Mouse (Mus musculus) embryonic facial prominence, embryonic 10.5 days (tissue): ENCODE measurements around the gene Tln1. TPM values are rescaled to one million over a fixed set of nuclear protein-coding genes. Genes with fewer than 3 reads are reported as not detected.
A peak's percentile ranks its signal among the peaks of the same experiment; 100 is the strongest.

ENCODE experiments used
- DNase-seq: peaks from one replicate; pipeline ENCODE4 v3.0.0-alpha.2; 2017; ENCODE audit warnings: low spot score
- H3K27ac ChIP-seq: fragments of 300-500 bp; sonication (generic); replicated peaks from 2 replicates; pipeline ENCODE4 v1.5.1; 2016; ENCODE audit warnings: mild to moderate bottlenecking
- H3K27me3 ChIP-seq: fragments of 300-500 bp; sonication (generic); replicated peaks from 2 replicates; pipeline ENCODE4 v1.6.1; 2016; ENCODE audit warnings: low read depth, mild to moderate bottlenecking; ENCODE audit not compliant: poor library complexity, severe bottlenecking
- H3K36me3 ChIP-seq: fragments of 300-500 bp; sonication (generic); replicated peaks from 2 replicates; pipeline ENCODE4 v1.6.1; 2016; ENCODE audit warnings: mild to moderate bottlenecking, moderate library complexity
- H3K4me1 ChIP-seq: fragments of 300-500 bp; sonication (generic); 2 replicates; pipeline ENCODE4 v1.6.1; 2016
- H3K4me3 ChIP-seq: fragments of 300-500 bp; sonication (generic); 2 replicates; pipeline ENCODE4 v1.5.1; 2016; ENCODE audit warnings: mild to moderate bottlenecking, moderate library complexity
- H3K9me3 ChIP-seq: fragments of 300-500 bp; sonication (generic); 2 replicates; pipeline ENCODE4 v1.6.1; 2016; ENCODE audit warnings: mild to moderate bottlenecking
- WGBS: fragments of 180-500 bp; shearing (Covaris S2); methylation state at CpG from one replicate; pipeline ENCODE4 v1.1.7; 2016; 5-methylcytosine and 5-hydroxymethylcytosine counted together
- polyA plus RNA-seq: library from polyadenylated mRNA; unstranded; fragments of >200 nt; fragmentation: Nextera tagmentation; extraction: Ambion mirVana; gene quantifications from 2 replicates; pipeline ENCODE4 v1.2.1, GENCODE M21; 2016

Tln1 gene
- polyA plus RNA-seq, 1 experiment from 2014 or later: 53.5 TPM

DNA sequence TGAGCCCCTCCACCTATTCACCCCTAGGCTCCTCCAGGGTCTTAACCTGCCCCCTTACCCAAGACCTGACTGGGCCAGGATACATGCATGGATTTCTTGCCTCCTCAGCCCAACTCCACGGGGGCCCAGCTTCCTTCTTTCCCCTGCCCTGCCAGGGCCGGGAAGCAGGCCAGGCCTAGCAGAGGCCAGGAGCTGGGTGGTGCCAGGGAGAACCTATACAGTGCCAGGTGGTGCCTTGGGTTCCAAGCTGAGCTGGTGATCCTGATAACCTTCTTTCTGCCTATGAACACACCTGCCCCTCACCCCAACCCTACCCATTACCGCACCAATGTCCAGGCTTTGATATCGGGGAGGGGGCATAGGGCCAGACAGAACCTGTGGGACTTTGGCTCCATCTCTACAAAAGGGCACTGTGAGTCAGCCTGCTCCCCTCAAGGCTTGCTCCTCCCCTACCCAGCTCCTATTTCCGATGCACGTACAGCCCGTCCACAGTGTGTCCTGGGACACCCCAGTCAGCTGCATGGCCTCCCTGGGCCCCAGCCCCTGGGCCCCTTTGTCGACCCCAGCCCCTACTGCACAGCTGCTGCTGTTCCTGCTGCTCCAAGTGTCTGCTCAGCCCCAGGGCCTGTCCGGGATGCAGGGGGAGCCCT, 55.8 kb downstream of the Tln1 start, which contains the start of gene Car9:
Gene Car9 (plus strand): TSS at position 431 of the 650 bp plus-strand sequence.
- no peaks in the 10 kb centered on the region for H3K36me3 ChIP-seq
- no peak for DNase-seq
- peak within 1 kb of the TSS; percentile 60 for H3K4me3 ChIP-seq
- peaks cover 64% of the 10 kb centered on the region for H3K27me3 ChIP-seq
- peaks cover 32% of the 10 kb centered on the region for H3K4me1 ChIP-seq
- peak within 1 kb of the TSS; percentile 48; the same call in 1 of the 2 replicates for H3K27ac ChIP-seq
- WGBS: 50% methylated on average over 9 of the region's 9 CpGs
- H3K9me3 ChIP-seq: no peaks in the 10 kb centered on the region

DNA sequence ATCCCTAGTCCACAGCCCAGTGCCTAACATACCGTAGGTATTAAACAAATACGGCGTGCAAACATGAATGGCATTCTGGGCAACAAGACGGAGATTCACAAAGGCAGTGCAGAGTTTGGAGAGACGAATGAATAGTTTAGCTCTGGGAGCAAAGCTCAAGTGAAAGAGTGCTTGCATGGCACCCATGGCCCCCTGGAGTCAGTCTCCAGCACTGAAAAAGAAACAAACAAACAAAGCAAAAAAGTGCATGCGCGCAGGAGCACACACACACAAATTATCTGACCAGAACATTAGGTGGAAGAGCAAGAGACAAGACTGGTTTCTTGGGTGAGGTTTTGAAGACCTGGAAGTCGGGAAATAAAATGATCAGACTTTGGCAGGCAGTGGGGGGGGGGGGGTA, 56.4 kb downstream of the Tln1 start:
- no peak overlapping the region for H3K27ac ChIP-seq
- DNase-seq: no peak
- H3K4me3 ChIP-seq: no peak overlapping the region
- peaks cover 30% of the 10 kb centered on the region for H3K4me1 ChIP-seq
- H3K27me3 ChIP-seq: peaks cover 69% of the 10 kb centered on the region
- no peaks in the 10 kb centered on the region for H3K36me3 ChIP-seq
- H3K9me3 ChIP-seq: no peaks in the 10 kb centered on the region
- WGBS: 85% methylated on average over 8 of the region's 8 CpGs

DNA sequence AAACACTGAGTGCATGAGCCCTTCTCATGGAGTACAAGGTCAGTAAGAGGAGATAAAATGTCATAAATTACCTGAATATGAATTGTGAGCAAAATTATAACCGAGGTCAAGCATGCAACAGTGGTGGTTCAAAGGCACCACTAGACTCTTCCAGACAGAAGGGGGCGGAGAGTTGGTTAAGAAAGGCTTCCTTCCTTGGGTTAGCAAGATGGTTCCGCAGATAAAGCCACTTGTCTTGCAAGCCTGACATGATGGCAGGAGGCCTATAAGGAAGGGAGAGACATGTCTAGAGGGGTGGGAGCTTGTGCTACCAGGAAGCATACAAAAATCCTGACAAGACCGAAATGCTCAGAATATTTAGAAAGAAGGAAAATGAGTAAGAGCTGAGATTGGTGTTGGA, 58.2 kb downstream of the Tln1 start:
- Histone ChIP-seq H3K27ac (no peak overlapping the region), H3K27me3 (peaks cover 76% of the 10 kb centered on the region), H3K4me3 (no peak overlapping the region), H3K4me1 (peaks cover 33% of the 10 kb centered on the region), H3K9me3 (no peaks in the 10 kb centered on the region), H3K36me3 (no peaks in the 10 kb centered on the region)
- 83% methylated on average over 4 of the region's 4 CpGs for WGBS
- no peak for DNase-seq

DNA sequence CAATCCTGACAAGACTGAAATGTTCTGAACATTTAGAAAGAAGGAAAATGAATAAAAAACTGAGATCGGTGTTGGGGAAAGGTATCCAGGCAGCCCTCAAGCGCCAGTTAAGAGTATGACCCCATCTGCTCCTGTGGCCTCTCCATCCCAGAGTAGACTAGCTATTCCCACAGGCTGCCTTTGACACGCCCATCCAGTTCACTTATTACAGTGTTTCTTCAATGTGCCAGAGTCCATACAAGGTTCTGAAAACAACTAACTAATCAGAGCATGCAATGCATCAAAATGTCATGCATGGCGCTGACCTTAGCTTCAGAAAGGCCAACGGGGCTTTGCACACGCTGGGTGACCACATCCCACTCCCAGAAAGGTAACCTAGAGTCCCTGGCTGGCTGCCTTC, 59.0 kb downstream of the Tln1 start:
- DNase-seq: no peak
- 83% methylated on average over 6 of the region's 6 CpGs for WGBS
- Histone ChIP-seq H3K9me3 (no peaks in the 10 kb centered on the region), H3K27me3 (peaks cover 72% of the 10 kb centered on the region), H3K4me3 (no peak overlapping the region), H3K27ac (no peak overlapping the region), H3K4me1 (peaks cover 32% of the 10 kb centered on the region), H3K36me3 (no peaks in the 10 kb centered on the region)

DNA sequence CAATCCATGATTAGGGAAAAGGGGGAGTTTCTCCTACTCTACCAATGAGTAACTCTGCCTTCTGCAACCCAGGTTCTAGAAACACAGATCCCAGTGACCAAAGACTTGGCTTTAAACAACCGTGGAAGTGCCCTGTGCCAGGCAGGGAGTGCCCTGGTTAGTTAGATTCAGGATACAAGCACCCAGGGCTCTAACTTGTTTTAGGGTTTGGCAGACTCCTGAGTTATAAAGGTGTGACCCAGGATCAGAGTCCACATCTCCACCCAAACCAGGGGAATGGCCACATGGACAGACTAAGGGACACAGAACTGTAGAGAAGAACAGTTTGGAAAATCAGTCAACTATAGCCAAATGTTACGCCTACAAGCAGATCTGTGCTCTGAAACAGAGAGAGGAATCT, 59.5 kb downstream of the Tln1 start:
- no peak for DNase-seq
- H3K9me3 ChIP-seq: no peaks in the 10 kb centered on the region
- peaks cover 71% of the 10 kb centered on the region for H3K27me3 ChIP-seq
- no peak overlapping the region for H3K27ac ChIP-seq
- peaks cover 32% of the 10 kb centered on the region for H3K4me1 ChIP-seq
- 77% methylated on average over 2 of the region's 2 CpGs for WGBS
- H3K4me3 ChIP-seq: no peak overlapping the region
- H3K36me3 ChIP-seq: no peaks in the 10 kb centered on the region

DNA sequence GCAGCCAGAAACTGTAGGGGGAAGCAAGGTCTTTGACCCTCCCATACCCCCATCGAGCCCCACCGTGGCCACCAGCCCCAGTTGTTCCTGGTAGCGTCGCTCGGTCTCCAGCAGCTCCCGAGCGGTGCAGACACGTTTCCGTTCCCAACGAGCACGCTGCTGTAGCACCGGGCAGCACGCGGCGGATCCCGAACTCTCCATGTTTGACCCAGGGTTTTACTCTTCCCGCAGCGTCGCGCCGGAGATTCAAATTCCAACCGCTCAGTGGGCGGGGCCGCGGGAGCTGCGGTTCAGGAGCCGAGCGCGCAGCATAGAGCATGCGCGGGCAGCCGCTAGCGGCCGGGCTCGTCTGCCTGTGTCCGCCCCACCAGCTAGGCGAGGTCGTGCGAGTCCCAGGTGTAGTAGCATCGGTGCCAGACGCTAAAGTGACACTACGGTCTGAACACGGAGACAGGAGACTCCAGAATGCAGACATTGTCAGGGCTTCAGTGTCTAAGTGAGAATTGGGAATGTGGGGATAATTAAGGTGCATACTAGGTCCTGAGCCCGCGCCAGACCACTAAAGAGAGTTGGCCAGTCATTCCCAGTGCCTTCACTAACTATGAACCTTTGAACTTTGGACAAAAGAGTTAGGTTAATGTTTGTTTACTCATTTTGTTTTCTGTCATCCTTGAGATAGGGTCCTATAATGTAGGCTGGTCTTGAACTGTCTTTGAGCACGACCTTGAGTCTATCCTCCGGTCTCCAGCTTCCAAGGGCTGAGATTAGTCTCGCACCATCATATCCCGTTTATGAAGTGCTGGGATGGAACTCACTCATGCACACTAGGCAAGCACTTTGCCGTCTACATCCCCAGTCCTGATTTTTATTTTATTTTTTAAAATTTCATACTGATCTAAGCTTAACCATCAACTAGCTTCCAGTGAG, 62.8 kb downstream of the Tln1 start, which contains the start of gene Arhgef39:
Gene Arhgef39 (minus strand): TSS at position 289 of the 927 bp plus-strand sequence.
- Histone ChIP-seq H3K4me1 (peaks cover 43% of the 10 kb centered on the region), H3K9me3 (no peaks in the 10 kb centered on the region), H3K27me3 (peaks cover 44% of the 10 kb centered on the region), H3K27ac (peak within 1 kb of the TSS; percentile 91), H3K4me3 (peak within 1 kb of the TSS; percentile 77), H3K36me3 (peaks cover 30% of the 10 kb centered on the region)
- 8% methylated on average over 50 of the region's 50 CpGs for WGBS
- DNase-seq: peak; percentile 92

DNA sequence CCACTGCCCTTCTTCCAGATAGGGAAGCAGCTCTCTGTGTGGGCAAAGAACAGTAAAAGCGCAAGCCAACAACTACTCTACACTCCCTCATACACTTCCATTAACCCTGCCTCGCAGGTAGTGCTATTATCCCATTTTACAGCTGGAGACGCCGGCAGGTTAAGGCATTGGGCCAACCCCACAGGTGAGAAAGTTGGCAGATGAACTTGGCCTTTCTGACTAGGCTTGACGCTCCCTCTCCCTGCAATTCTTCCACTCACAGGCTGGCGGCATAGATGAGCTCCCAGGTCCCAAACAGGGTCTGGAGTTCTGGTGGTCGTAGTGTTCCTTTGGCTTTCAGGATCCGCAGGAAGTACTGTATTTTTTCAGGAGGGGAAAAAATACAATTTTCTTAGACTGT, 63.5 kb downstream of the Tln1 start:
- peaks cover 44% of the 10 kb centered on the region for H3K27me3 ChIP-seq
- WGBS: 13% methylated on average over 8 of the region's 8 CpGs

DNA sequence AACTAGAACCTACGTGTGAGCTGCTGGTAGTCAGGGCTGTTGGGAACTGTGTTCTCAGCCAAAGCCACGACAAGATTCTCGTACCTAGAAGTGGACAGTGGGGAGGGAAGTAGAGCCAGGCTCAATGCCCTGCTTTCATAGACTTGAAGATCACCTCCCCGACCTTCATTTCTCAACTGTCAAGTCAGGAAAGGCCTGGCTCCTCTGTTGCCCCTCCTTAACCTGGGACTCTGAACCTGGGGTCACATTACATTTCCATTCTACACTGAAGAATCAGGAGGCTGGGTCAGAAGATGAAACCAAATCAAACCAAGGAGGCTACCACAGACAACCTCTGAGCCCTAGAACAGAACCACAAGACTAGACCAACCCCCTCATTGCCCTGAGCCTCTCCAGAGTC, 64.5 kb downstream of the Tln1 start:
- peaks cover 53% of the 10 kb centered on the region for H3K4me1 ChIP-seq
- no peak for DNase-seq
- WGBS: 81% methylated on average over 4 of the region's 4 CpGs
- 0 out of 2 replicates have a peak overlapping the region, but pooled peaks have one; percentile 8 for H3K27ac ChIP-seq
- H3K36me3 ChIP-seq: peaks cover 30% of the 10 kb centered on the region
- peak overlapping the region; percentile 77 for H3K4me3 ChIP-seq
- no peaks in the 10 kb centered on the region for H3K9me3 ChIP-seq
- H3K27me3 ChIP-seq: peaks cover 36% of the 10 kb centered on the region

More for the DNA sequence above, 63.5 kb downstream of the Tln1 start:
- Histone ChIP-seq H3K36me3 (peaks cover 30% of the 10 kb centered on the region), H3K4me3 (peak overlapping the region; percentile 77), H3K9me3 (no peaks in the 10 kb centered on the region), H3K27ac (peak overlapping the region; percentile 91), H3K4me1 (peaks cover 50% of the 10 kb centered on the region)
- peak; percentile 68 for DNase-seq

DNA sequence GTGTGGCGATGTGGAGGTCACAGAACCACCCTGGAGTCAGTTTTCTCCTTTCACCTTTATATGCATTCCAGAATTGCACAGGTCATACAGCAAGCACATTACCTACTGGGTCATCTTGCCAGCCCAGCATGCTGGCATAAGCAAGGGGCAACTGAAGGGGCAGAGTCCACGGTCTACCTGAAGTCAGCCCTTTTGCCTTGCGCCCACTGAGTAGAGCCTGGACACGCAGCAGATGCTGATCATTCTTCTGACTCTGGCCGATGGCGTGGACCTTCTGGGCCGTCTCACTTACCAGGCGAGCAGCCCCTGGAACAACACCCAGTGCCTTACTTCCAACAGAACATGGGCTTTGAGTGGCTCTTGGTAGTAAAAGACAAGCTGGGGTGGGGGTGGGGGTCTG, 65.1 kb downstream of the Tln1 start:
- peaks cover 30% of the 10 kb centered on the region for H3K36me3 ChIP-seq
- peaks cover 53% of the 10 kb centered on the region for H3K4me1 ChIP-seq
- WGBS: 93% methylated on average over 8 of the region's 8 CpGs
- peaks cover 33% of the 10 kb centered on the region for H3K27me3 ChIP-seq
- no peaks in the 10 kb centered on the region for H3K9me3 ChIP-seq
- H3K27ac ChIP-seq: no peak overlapping the region
- H3K4me3 ChIP-seq: peak overlapping the region; percentile 77; the same call in 1 of the 2 replicates
- DNase-seq: no peak

DNA sequence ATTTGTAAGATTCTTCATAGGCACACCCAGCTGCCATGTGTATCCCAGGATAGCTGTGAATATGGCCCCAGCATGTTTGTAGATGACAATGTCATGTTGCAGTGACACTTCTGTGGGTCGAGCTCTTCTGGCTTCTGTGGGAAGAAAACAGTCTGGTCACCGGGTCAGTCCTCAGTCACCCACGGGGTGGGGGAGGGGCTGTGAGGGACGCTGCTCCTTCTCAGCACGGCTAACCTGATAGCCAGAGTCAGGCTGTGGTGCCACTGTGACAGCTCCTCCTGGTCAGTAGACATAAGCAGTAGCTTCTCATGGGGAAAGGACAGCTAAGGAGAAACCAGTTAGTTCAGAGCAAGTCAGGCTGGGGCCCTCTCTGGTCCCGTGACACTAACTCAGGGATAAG, 65.9 kb downstream of the Tln1 start:
- WGBS: 57% methylated on average over 6 of the region's 6 CpGs
- peaks cover 53% of the 10 kb centered on the region for H3K4me1 ChIP-seq
- H3K4me3 ChIP-seq: no peak overlapping the region
- DNase-seq: no peak
- peaks cover 30% of the 10 kb centered on the region for H3K36me3 ChIP-seq
- H3K9me3 ChIP-seq: no peaks in the 10 kb centered on the region
- H3K27ac ChIP-seq: no peak overlapping the region
- peaks cover 28% of the 10 kb centered on the region for H3K27me3 ChIP-seq

DNA sequence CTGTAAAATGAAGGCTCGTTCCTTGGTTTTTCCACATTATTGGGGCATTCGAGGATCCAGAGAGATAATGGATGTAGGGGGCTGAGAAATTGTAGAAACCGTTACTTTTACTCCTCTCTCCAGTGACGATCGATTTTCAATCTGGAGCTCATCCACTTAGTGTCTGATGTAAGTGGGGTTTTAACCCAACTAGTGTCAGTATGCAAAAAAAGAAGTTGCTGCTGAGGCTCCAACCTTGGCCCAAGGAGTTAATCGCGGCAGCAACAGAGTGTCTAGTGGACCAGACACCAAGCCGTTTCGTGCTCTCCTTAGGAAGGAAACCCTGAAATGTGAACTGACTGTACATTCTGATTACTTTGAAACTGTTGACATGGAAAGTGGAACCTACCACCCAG, 68.6 kb downstream of the Tln1 start:
- peaks cover 30% of the 10 kb centered on the region for H3K36me3 ChIP-seq
- H3K27ac ChIP-seq: peak overlapping the region; percentile 86
- 5% methylated on average over 9 of the region's 9 CpGs for whole genome bisulfite sequencing
- H3K27me3 ChIP-seq: peaks cover 7% of the 10 kb centered on the region; the same call in 1 of the 2 replicates
- H3K9me3 ChIP-seq: no peaks in the 10 kb centered on the region
- DNase-seq: no peak
- peaks cover 43% of the 10 kb centered on the region for H3K4me1 ChIP-seq
- H3K4me3 ChIP-seq: peak overlapping the region; percentile 67

DNA sequence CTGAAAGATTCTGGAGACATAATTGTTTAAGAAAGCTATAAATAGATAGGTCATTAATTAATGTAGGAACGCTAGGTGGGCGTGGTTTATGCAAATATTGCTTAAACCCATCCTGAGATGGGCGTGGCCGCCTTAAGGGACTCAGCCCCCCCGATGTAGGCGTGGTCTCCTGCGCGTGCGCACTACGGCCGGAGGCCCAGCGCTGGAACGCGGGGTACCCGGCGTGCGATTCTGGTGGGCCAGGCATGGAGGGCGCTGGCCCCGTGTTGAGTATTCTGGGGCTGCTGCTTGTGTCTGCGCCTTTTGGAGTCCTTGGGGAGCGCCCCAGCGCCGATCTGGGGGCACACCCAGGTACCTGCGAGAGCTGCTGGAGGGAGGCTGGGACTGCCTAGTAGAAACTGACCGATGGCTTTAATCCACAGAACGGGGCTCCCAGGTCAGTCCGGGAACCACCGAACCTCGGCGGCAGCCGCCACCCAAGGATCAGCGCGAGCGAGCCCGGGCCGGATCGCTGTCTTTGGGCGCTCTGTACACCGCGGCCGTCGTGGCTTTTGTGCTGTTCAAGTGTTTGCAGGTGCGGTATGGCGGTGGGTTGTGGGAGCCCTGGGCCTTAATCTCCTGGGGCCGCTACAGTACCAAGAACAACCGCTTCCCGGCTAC, 69.2 kb downstream of the Tln1 start:
- Histone ChIP-seq H3K27ac (peak overlapping the region; percentile 86), H3K4me3 (peak overlapping the region; percentile 67), H3K27me3 (peaks cover 2% of the 10 kb centered on the region; the same call in 1 of the 2 replicates), H3K4me1 (peaks cover 38% of the 10 kb centered on the region), H3K36me3 (peaks cover 30% of the 10 kb centered on the region), H3K9me3 (no peaks in the 10 kb centered on the region)
- peak; percentile 97 for DNase-seq
- whole genome bisulfite sequencing: under 1% methylated on average over 47 of the region's 47 CpGs
